Mouse (Mus musculus): ENCODE measurements around the gene Map2k7. TPM values are rescaled to one million over a fixed set of nuclear protein-coding genes. Genes with fewer than 3 reads are reported as not detected.

Gene Map2k7
- total and polyA plus RNA-seq, 3 experiments: 25.8 to 115 TPM; not detected in 1

GRCm38 (mm10) chr8:4193588-4193894 is 45.0 kb upstream of the Map2k7 start:
- Histone ChIP-seq H3K27me3 (ENCODE audit: control insufficient read depth in 1 of 2, insufficient read depth in 2 of 2, low read length in 2 of 2) (no peaks in the 10 kb centered on the region), H3K4me1 (ENCODE audit: control insufficient read depth in 1 of 2, insufficient read depth in 2 of 2, low read length in 2 of 2) (no peaks in the 10 kb centered on the region; a peak in 1 of 4 replicates), H3K36me3 (ENCODE audit: control insufficient read depth in 1 of 2, insufficient read depth in 2 of 2, low read length in 2 of 2) (no peaks in the 10 kb centered on the region), H3K4me3 (ENCODE audit: control insufficient read depth in 1 of 2, insufficient read depth in 1 of 2, low read depth in 2 of 2, low read length in 2 of 2) (no peak overlapping the region), H3K9ac (ENCODE audit: control insufficient read depth, low read depth, low read length, poor library complexity, severe bottlenecking) (no peak overlapping the region), H3K79me2 (ENCODE audit: control insufficient read depth, insufficient read depth, low read length, poor library complexity) (no peaks in the 10 kb centered on the region), H3K27ac (ENCODE audit: control insufficient read depth, low read depth, low read length) (no peak overlapping the region), H3K9me3 (replicated peaks; ENCODE audit: insufficient read depth, low read length) (no peaks in the 10 kb centered on the region)
- no peak for DNase-seq (ENCODE audit: low read depth, low spot score)
- no peak for TF ChIP-seq POLR2AphosphoS5 (IDR thresholded peaks at IDR 0.05; ENCODE audit: borderline replicate concordance, low read depth, low read length)
- no peak for TF ChIP-seq TBP (IDR thresholded peaks at IDR 0.05; ENCODE audit: low read depth, low read length)
- TF ChIP-seq MEF2A (IDR thresholded peaks at IDR 0.05; ENCODE audit: extremely low read depth, insufficient replicate concordance, low read depth, low read length, poor library complexity, severe bottlenecking): no peak
- TF ChIP-seq SMC3 (IDR thresholded peaks at IDR 0.05; ENCODE audit: low read depth, low read length): no peak
- TF ChIP-seq CTCF (IDR thresholded peaks at IDR 0.05 in 2 of 3, conservative IDR thresholded peaks at IDR 0.05 in 1 of 3; ENCODE audit: control insufficient read depth in 1 of 3, insufficient read depth in 1 of 3, low read depth in 2 of 3, low read length in 3 of 3, poor library complexity in 1 of 3, severe bottlenecking in 1 of 3): peak in 1 of 3 experiments; percentile 0; a peak in 1 of 6 replicates
- TF ChIP-seq TAL1 (IDR thresholded peaks at IDR 0.05; ENCODE audit: low read length): no peak
- no peak for TF ChIP-seq RCOR1 (IDR thresholded peaks at IDR 0.05; ENCODE audit: low read depth, low read length)

- no peak overlapping the region for H3K27ac ChIP-seq (ENCODE audit: control insufficient read depth, low read depth, low read length)
- no peaks in the 10 kb centered on the region for H3K79me2 ChIP-seq (ENCODE audit: control insufficient read depth, insufficient read depth, low read length, poor library complexity)
- H3K4me3 ChIP-seq (ENCODE audit: control insufficient read depth in 1 of 2, insufficient read depth in 1 of 2, low read depth in 2 of 2, low read length in 2 of 2): no peak overlapping the region
- H3K9ac ChIP-seq (ENCODE audit: control insufficient read depth, low read depth, low read length, poor library complexity, severe bottlenecking): no peak overlapping the region
- no peak for TF ChIP-seq CHD1 (IDR thresholded peaks at IDR 0.05; ENCODE audit: low read depth, low read length)
- no peak for TF ChIP-seq GABPA (IDR thresholded peaks at IDR 0.05; ENCODE audit: low read depth, low read length)
- TF ChIP-seq SMC3 (IDR thresholded peaks at IDR 0.05; ENCODE audit: low read depth, low read length): no peak
- no peak for TF ChIP-seq TAL1 (IDR thresholded peaks at IDR 0.05; ENCODE audit: low read length)
- no peak for TF ChIP-seq MAFK (IDR thresholded peaks at IDR 0.05; ENCODE audit: borderline replicate concordance, low read depth, low read length)
- TF ChIP-seq ZMIZ1 (IDR thresholded peaks at IDR 0.05; ENCODE audit: low read depth, low read length): no peak
- no peak for TF ChIP-seq CTCF (IDR thresholded peaks at IDR 0.05 in 2 of 3, conservative IDR thresholded peaks at IDR 0.05 in 1 of 3; ENCODE audit: control insufficient read depth in 1 of 3, insufficient read depth in 1 of 3, low read depth in 2 of 3, low read length in 3 of 3, poor library complexity in 1 of 3, severe bottlenecking in 1 of 3)
- no peak for TF ChIP-seq TCF12 (IDR thresholded peaks at IDR 0.05; ENCODE audit: low read depth, low read length)
- no peak for TF ChIP-seq POLR2AphosphoS5 (IDR thresholded peaks at IDR 0.05; ENCODE audit: borderline replicate concordance, low read depth, low read length)
- TF ChIP-seq RCOR1 (IDR thresholded peaks at IDR 0.05; ENCODE audit: low read depth, low read length): no peak
- TF ChIP-seq GATA1 (IDR thresholded peaks at IDR 0.05; ENCODE audit: low read depth, low read length): no peak
- TF ChIP-seq EP300 (IDR thresholded peaks at IDR 0.05; ENCODE audit: low read depth in 1 of 2, low read length in 2 of 2): no peak
- TF ChIP-seq HCFC1 (IDR thresholded peaks at IDR 0.05; ENCODE audit: low read depth, low read length): no peak
- TF ChIP-seq TBP (IDR thresholded peaks at IDR 0.05; ENCODE audit: low read depth, low read length): no peak
- no peak for TF ChIP-seq ETS1 (IDR thresholded peaks at IDR 0.05; ENCODE audit: low read depth, low read length)
- no peak for TF ChIP-seq MAZ (IDR thresholded peaks at IDR 0.05; ENCODE audit: low read depth, low read length)
- no peak for TF ChIP-seq MYC (IDR thresholded peaks at IDR 0.05; ENCODE audit: low read depth, low read length)
- no peak for TF ChIP-seq RAD21 (IDR thresholded peaks at IDR 0.05; ENCODE audit: low read depth, low read length)
- no peak for TF ChIP-seq MAX (IDR thresholded peaks at IDR 0.05; ENCODE audit: low read length)
- no peak for TF ChIP-seq UBTF (IDR thresholded peaks at IDR 0.05; ENCODE audit: borderline replicate concordance, insufficient read depth, low read depth, low read length)
- no peaks in the 10 kb centered on the region for H3K36me3 ChIP-seq (ENCODE audit: control insufficient read depth in 1 of 2, insufficient read depth in 2 of 2, low read length in 2 of 2)
- no peaks in the 10 kb centered on the region for H3K9me3 ChIP-seq (replicated peaks; ENCODE audit: insufficient read depth, low read length)
- no peak for DNase-seq (ENCODE audit: low read depth, low spot score)
- H3K4me1 ChIP-seq (ENCODE audit: control insufficient read depth in 1 of 2, insufficient read depth in 2 of 2, low read length in 2 of 2): no peaks in the 10 kb centered on the region
- H3K27me3 ChIP-seq (ENCODE audit: control insufficient read depth in 1 of 2, insufficient read depth in 2 of 2, low read length in 2 of 2): no peaks in the 10 kb centered on the region
Observed at GRCm38 (mm10) chr8:4201321-4201720, 37.2 kb upstream of the Map2k7 start.
